Mouse (Mus musculus): ENCODE results near the gene Mphosph8.

Gene Mphosph8

DNA sequence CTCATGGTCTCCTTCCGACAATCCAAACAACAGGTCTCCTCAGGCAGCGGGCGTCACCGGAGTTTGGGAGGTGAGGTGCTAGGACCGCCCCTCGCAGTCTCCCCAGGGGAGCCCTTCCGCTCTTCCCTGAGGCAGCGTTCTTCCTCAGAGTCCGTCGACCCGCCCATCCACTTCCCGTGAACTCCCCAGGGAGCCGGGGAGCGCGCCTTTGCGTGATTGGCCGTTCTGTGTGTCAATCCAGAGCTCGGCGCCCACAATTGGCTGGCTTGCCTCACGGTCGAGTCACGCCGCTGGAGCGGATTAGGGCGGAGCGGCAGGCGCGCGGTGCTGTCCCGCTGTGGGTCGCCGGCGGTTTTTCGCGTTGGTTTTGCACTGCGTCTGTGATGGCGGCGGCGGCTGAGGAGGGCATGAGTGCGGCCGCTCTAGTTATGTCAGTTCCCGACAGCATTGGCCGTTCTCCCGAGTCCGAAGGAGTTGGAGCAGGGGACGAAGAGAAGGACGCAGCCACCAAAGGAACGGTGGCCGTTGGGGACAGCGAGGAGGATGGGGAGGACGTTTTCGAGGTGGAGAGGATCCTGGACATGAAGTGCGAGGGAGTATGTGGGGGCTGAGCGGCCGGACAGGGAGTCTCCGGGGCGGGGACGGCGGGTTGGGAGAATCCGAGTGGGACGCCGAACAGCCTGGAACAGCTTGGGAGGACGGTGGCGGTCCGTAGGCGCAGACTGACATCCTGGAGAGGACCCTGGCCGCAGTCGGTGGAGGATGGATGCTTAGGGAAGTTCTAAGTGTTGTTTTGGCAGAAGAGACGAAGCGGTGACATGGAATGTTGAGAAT, at the start of gene Mphosph8:
Gene Mphosph8 (plus strand): TSS at position 280 of the 834 bp plus-strand sequence.
- peak; percentile 99 for DNase-seq

DNA sequence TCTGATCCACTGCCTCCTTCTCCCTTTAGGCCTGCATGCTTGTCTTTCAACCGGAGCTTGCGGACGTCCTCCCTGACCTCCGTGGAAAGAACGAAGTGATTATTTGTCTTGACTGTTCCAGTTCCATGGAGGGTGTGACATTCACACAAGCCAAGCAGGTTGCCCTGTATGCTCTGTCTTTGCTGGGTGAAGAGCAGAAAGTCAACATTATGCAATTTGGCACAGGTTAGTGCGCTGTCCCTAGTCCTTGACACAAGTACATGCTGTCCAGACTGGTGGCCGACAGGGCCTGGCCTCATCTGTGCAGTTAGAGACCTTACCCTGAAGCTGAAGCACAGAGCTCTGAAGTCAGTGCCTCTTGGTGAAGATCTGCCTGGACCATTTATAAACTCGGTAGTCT, 47.6 kb upstream of the Mphosph8 start:
- no peak for DNase-seq

DNA sequence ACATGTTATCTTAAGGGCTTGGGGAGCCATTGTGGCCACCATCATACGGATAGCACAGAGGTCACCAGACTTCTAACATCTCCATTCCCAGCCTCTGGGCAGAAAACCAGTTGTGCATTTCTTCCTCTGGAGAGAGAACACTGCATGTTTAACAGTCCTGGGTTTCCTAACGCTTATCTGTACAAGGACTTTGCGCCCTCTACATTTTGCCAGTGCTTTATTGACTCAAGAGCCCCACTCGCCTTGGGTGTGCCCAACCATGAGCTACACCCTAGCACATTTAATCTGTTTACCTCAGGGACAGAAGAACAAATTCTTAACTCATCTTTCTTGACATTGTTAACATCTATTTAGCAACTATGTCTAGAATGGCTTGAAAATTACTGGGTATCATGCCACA, 41.8 kb upstream of the Mphosph8 start:
- no peak for DNase-seq

DNA sequence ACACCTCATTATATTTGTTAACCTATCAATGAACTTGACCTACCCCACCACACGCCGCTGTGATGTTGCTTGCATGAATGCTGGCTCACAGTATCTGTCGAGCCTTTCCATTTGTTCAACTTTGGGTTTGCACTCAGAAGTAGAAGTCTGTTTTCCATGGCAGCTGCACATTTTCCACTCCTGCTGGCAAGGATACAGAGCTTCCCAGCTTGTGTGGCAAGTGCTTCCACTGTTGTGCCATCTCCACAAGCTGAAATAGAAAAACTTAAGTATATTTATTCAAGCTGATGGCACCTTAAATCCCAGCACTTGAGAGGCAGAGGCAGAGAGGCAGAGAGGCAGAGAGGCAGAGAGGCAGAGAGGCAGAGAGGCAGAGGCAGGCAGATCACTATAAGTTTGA, 39.7 kb upstream of the Mphosph8 start:
- DNase-seq: no peak

DNA sequence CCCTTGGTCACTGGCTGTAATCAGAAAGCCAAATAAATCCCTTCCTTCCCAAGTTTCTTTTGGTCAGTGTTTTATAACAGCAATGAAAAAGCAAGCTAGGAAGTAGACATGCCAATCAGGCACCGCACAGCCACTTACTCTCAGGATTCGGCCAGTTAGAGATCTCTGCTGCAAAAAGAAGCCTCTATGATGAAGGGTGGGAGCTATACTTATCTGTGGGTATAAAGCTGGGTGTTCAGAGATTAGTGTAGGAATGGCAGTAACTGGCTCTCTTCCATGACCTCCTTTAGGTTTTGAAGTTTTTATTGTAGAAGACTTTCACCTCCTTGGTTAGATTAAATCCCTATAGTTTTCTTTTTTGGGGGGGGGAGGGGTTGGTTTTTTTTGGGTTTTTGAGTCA, 36.9 kb upstream of the Mphosph8 start:
- DNase-seq: no peak

- DNase-seq: no peak
Measured at GRCm38 (mm10) chr14:56647206-56647605, 20.8 kb upstream of the Mphosph8 start.

DNA sequence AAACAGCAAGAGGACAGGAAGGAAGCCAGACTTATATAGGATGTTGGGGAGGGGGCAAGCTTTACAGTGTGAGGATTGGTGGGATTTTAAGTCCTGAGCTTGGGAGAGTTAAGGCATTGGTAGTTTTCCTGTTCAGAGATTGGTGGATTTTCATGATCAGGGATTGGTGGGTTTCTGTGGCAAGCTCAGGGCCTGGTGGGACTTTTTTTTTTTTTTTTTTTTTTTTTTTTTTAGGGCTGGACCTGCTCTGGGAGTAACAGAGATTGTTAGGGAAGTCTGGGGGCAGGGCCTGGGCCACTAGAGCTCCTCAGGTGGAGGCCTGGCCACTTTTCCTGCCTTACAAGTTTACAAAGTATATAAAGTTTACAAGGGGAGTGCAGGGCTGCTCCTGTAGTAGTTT, 18.6 kb upstream of the Mphosph8 start:
- DNase-seq: no peak

DNA sequence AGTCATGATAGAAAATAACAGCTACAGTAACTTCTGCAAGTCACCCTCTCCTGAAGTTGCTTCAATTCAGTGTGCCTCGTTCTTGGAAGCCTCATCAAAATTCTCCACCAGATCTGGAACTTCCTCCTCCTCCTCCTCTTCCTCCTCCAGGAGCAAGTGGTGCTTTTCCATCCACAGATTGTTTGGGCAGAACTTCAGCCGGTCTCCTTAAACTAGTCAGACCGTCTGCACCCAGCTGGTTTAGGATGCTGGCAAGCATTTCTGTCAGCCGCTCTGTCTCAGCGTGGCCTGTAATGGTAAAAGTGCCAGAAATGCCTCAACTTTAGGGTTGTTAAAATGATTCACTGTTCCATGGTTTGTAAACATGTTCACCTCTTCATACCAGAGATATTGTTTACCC, 2.4 kb upstream of the Mphosph8 start:
- DNase-seq: no peak

GRCm38 (mm10) chr14:56666909-56667308, 1.1 kb upstream of the Mphosph8 start:
- DNase-seq: no peak

DNA sequence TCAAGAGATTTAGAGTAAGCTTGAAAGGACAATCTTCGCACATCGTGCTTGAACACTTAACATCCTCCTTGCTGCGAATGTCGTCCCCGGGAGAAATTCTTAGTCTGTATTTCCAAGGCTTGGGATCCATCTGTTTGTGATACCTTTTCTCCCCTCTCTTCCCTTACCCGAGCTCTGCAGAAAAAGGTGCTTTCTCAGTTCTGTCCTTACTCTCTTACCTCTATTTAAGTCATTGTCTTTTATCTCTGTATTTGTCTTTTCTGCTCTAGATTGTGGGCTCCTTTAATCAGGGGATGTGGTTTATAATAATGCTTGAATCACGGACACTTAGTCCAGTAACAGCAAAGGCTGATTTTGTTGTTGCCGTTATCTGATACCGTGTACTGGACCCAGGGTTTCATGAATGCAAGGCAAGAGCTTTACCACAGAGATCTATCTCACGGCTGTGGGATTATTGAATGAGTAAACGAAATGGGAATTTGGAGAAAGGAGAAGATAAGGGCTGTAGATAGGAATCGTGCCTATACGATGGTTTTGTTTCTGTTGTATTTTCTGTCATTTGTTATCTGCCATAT, 1.1 kb downstream of the Mphosph8 start:
- no peak for DNase-seq

DNA sequence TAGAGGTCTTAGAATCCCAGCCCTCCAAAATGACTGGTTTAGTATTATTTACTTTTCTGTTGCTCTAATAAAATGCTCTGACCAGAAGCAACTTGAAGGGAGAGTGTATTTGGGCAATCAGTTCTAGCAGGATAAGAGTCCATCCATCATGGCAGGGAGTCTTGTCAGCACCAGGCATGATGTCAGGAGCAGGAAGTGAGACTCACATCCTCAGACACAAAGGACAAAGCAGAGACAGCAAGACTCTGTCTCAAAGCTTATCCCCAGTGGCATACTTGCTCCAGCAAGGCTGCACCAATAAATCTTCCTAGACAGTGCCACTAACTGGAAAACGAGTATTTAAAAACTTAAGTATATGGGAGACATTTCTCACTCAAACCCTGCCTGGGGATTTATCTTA, 17.4 kb downstream of the Mphosph8 start:
- DNase-seq: no peak

DNA sequence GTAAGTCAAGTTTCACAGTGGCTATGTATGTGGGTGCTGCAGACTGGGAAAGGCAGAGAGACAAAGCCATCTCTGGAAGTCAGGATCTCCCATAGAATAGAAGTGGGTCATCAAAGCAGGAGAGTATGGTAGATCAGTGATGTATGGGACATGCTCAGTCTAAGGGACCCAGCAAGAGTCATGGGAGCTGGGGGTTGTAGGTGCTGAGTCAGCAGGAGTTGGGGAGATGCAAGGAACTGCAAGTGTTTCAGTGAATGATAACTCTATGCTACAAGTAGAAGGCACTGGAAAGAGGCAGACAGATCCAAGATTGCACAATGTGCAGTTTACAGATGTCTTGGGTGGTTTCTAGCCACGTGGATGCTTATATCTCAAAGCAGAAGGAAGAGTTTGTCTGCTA, 21.1 kb downstream of the Mphosph8 start:
- no peak for DNase-seq

DNA sequence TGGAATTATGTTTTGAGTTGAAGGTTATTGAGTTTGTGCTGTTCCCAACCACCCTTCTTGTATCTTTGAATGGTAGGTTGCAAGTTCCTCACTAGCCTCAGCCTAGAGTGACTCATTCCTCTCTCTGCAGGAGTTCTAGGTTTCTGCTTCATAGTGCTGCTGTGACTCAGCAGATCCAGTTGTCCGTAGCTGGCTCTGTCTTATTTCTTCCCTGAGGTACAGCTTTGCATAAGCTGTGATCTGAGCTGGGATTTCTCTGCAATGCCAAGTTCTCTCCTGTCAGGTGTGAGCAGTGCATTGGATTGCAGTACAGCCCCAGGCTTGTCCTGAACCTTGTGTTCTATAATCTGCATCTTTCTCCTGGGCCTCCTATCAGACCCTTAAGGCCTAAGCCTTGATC, 21.7 kb downstream of the Mphosph8 start:
- DNase-seq: no peak

DNA sequence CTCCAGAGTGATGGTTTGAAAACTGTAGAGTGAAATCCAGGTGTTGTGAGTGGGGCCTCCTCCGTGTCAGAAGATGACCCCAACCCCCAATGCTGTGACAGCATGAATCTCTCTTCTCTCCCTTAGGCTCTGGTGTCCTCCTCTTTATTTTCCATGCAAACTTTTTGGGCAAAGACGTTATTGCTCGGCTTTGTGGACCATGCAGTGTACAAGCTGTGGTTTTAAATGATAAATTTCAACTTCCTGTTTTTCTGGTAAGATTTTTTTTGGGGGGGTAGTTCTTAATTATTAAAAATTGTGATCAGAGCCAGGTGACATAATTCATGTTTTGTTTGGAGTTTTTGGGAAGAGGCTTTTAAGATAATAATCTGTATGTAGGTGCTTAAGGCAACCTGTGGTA, 27.4 kb downstream of the Mphosph8 start:
- DNase-seq: no peak

DNA sequence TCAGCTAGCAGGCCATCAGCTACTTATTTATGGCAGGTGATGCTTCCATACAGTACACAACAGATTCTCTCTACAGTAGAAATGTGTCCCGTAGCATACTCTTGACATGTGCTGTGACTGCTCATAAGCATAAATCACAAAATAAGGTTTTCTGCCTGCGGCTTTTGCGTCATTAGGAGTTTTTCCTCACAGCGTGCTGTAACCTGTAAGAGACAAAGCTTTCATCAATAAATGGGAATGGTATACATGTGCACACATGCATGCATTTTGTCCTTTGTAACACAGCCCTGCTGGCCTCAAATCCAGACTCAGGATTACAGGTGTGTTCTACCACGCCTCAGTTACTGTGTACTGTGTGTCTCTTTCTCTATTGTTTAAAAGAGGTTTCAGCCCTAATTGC, 29.8 kb downstream of the Mphosph8 start:
- no peak for DNase-seq

DNA sequence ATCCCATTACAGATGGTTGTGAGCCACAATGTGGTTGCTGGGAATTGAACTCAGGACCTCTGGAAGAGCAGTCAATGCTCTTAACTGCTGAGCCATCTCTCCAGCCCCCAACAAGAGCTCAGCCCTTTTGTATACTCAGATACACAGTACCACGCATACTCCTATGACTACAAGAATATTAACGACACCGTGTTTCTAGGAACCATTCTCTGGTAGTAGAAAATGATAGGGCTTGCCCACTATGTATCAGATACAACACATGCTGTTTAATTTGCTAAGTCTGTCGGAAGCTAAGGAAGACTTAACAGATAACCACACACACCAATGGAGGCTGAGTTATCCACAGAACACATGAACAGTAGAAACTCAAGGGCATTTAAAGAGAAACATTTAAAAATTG, 34.6 kb downstream of the Mphosph8 start:
- no peak for DNase-seq

DNA sequence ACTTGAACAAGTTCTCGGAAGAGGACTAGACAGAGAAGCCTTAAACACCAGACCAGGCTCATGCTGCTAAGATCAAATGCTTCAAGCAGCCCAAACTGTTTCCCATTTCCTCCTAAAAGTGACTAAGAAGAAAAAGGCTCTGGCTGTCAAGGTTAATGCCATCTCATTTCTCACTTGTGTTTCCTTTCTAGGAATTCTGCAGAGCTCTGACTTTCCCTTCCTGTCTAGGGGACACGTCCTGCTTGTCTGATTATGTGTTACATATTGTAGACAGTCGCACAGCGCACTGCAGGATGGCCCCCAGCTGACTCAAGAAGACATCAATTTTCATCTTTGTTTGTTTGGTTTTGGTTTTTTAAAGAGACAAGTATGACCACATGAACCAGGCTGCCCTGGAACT, 37.6 kb downstream of the Mphosph8 start:
- DNase-seq: no peak

DNA sequence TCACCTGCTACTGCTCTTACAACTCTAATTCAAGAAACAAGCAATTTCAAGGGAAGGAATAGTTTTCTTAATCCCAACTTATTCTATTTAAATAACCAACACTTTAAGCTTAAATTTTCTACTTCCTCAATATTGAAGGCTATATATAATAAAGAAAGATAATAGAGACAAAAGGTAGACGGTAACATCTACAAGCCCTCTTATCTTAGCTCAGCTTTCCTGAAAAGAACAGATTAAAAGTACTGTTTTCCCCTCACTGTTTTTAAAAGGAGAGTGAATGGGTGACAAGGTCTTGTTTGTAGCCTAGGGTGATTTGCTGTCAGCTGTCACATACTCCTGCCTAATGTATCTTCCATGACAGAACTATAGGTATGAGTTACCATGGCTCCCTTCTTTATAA, 58.4 kb downstream of the Mphosph8 start:
- no peak for DNase-seq

- no peak for DNase-seq
Measured at GRCm38 (mm10) chr14:56740175-56740574, 72.1 kb downstream of the Mphosph8 start.

All from cerebellum, adult 11-12 months (tissue).